Mouse (Mus musculus) CH12.LX (cell line): ENCODE results near the gene Gstm1. TPM values are rescaled to one million over a fixed set of nuclear protein-coding genes. Genes with fewer than 3 reads are reported as not detected.

Experiments
- DNase-seq: peaks from one replicate; pipeline ENCODE4 v3.0.0-alpha.2; 2013; ENCODE audit errors: extremely low read depth
- H3K27ac ChIP-seq: 2 replicates; pipeline ENCODE4 v1.5.1; 2012; ENCODE audit warnings: low read depth, mild to moderate bottlenecking, control low read depth, moderate library complexity; ENCODE audit not compliant: insufficient read depth
- H3K27me3 ChIP-seq: replicated peaks from 2 replicates; pipeline ENCODE3; 2012; ENCODE audit warnings: inconsistent platforms
- H3K36me3 ChIP-seq, 2 experiments: replicated peaks in 1 of 2; 2 replicates each; pipeline versions ENCODE3 to v1.6.1; 2012; ENCODE audit warnings: inconsistent platforms in 1 of 2, low read length in 1 of 2, mild to moderate bottlenecking in 1 of 2, mixed read lengths in 1 of 2, moderate library complexity in 1 of 2; ENCODE audit not compliant: control insufficient read depth in 1 of 2, insufficient read depth in 1 of 2
- H3K4me1 ChIP-seq, 2 experiments: 2 replicates each; pipeline ENCODE4 v1.6.1; 2012; ENCODE audit warnings: inconsistent platforms in 1 of 2, moderate library complexity in 1 of 2; ENCODE audit not compliant: insufficient read depth in 2 of 2, control insufficient read depth in 1 of 2
- H3K4me2 ChIP-seq: 2 replicates; pipeline ENCODE4 v1.6.1; 2012; ENCODE audit warnings: low read depth, mild to moderate bottlenecking, control low read depth; ENCODE audit not compliant: poor library complexity, insufficient read depth, severe bottlenecking
- H3K4me3 ChIP-seq, 3 experiments: fragments of 150-350 bp in 1 of 3; sonication (generic) in 1 of 3; replicated peaks in 1 of 3; 2 replicates each; pipeline versions ENCODE3 to v1.5.1; 2011 to 2012; ENCODE audit warnings: low read depth in 2 of 3, low read length in 2 of 3, mild to moderate bottlenecking in 2 of 3, moderate library complexity in 2 of 3, control low read depth in 1 of 3, improper control_type of control experiment in 1 of 3, inconsistent platforms in 1 of 3, mixed read lengths in 1 of 3; ENCODE audit not compliant: poor library complexity in 1 of 3
- H3K79me2 ChIP-seq: replicated peaks from 2 replicates; pipeline ENCODE4 v1.6.1; 2012; ENCODE audit warnings: mild to moderate bottlenecking, moderate library complexity; ENCODE audit not compliant: control insufficient read depth, poor library complexity, insufficient read depth, severe bottlenecking; ENCODE audit errors: extremely low read depth
- H3K9ac ChIP-seq: 2 replicates; pipeline ENCODE4 v1.6.1; 2012; ENCODE audit warnings: low read depth, mild to moderate bottlenecking, control low read depth, moderate library complexity; ENCODE audit not compliant: insufficient read depth
- H3K9me3 ChIP-seq: replicated peaks from 2 replicates; pipeline ENCODE3; 2012; ENCODE audit warnings: low read length, inconsistent platforms, mixed read lengths
- BHLHE40 ChIP-seq: IDR thresholded peaks from 2 replicates; pipeline ENCODE4 v1.6.1; 2011; ENCODE audit warnings: mild to moderate bottlenecking, low read depth, low read length, improper control_type of control experiment
- CTCF ChIP-seq, 2 experiments: IDR thresholded peaks in 1 of 2; conservative IDR thresholded peaks in 1 of 2; 2 replicates each; pipeline ENCODE4 v1.5.1; 2011 to 2012; ENCODE audit warnings: low read depth in 2 of 2, low read length in 2 of 2, improper control_type of control experiment in 1 of 2, inconsistent platforms in 1 of 2, mild to moderate bottlenecking in 1 of 2, moderate library complexity in 1 of 2
- ELF1 ChIP-seq: IDR thresholded peaks from 2 replicates; pipeline ENCODE4 v1.6.1; 2014; ENCODE audit warnings: low read depth, mild to moderate bottlenecking, inconsistent platforms, low read length, improper control_type of control experiment
- EP300 ChIP-seq: IDR thresholded peaks from 2 replicates; pipeline ENCODE4 v1.6.1; 2011; ENCODE audit warnings: low read length, improper control_type of control experiment
- HCFC1 ChIP-seq: IDR thresholded peaks from 2 replicates; pipeline ENCODE4 v1.6.1; 2012; ENCODE audit warnings: low read depth, mild to moderate bottlenecking, inconsistent platforms, low read length, improper control_type of control experiment
- IRF4 ChIP-seq: IDR thresholded peaks from 2 replicates; pipeline ENCODE4 v1.6.1; 2014; ENCODE audit warnings: low read depth, mild to moderate bottlenecking, inconsistent platforms, low read length, improper control_type of control experiment
- JUND ChIP-seq: conservative IDR thresholded peaks from 2 replicates; pipeline ENCODE4 v1.6.1; 2011; ENCODE audit warnings: low read depth, low read length, improper control_type of control experiment
- MAFK ChIP-seq: IDR thresholded peaks from 2 replicates; pipeline ENCODE4 v1.6.1; 2011; ENCODE audit warnings: low read length, improper control_type of control experiment; ENCODE audit not compliant: insufficient replicate concordance
- MEF2A ChIP-seq: IDR thresholded peaks from 2 replicates; pipeline ENCODE4 v1.6.1; 2014; ENCODE audit warnings: low read depth, mild to moderate bottlenecking, inconsistent platforms, low read length, improper control_type of control experiment, borderline replicate concordance
- MYC ChIP-seq: IDR thresholded peaks from 2 replicates; pipeline ENCODE4 v1.6.1; 2011; ENCODE audit warnings: low read depth, mild to moderate bottlenecking, improper control_type of control experiment, low read length
- NRF1 ChIP-seq: IDR thresholded peaks from 2 replicates; pipeline ENCODE4 v1.6.1; 2014; ENCODE audit warnings: low read depth, mild to moderate bottlenecking, inconsistent platforms, low read length, improper control_type of control experiment, moderate library complexity
- POLR2A ChIP-seq: IDR thresholded peaks from 2 replicates; pipeline ENCODE4 v1.6.1; 2011; ENCODE audit warnings: low read depth, mild to moderate bottlenecking, improper control_type of control experiment, low read length
- POLR2AphosphoS2 ChIP-seq: IDR thresholded peaks from 2 replicates; pipeline ENCODE4 v1.6.1; 2011; ENCODE audit warnings: low read depth, low read length, improper control_type of control experiment
- RAD21 ChIP-seq: IDR thresholded peaks from 2 replicates; pipeline ENCODE4 v1.6.1; 2011; ENCODE audit warnings: low read depth, mild to moderate bottlenecking, low read length, improper control_type of control experiment, moderate library complexity
- RCOR1 ChIP-seq: conservative IDR thresholded peaks from 2 replicates; pipeline ENCODE4 v1.6.1; 2012; ENCODE audit warnings: low read depth, mild to moderate bottlenecking, inconsistent platforms, low read length, improper control_type of control experiment
- SMC3 ChIP-seq: IDR thresholded peaks from 2 replicates; pipeline ENCODE4 v1.6.1; 2011; ENCODE audit warnings: low read depth, low read length, improper control_type of control experiment
- TCF12 ChIP-seq: IDR thresholded peaks from 2 replicates; pipeline ENCODE4 v1.6.1; 2014; ENCODE audit warnings: low read depth, mild to moderate bottlenecking, inconsistent platforms, low read length, improper control_type of control experiment
- UBTF ChIP-seq: IDR thresholded peaks from 2 replicates; pipeline ENCODE4 v1.6.1; 2012; ENCODE audit warnings: low read depth, mild to moderate bottlenecking, inconsistent platforms, low read length, improper control_type of control experiment, moderate library complexity
- USF1 ChIP-seq: IDR thresholded peaks from 2 replicates; pipeline ENCODE4 v1.6.1; 2014; ENCODE audit warnings: low read depth, mild to moderate bottlenecking, inconsistent platforms, low read length, improper control_type of control experiment
- USF2 ChIP-seq: conservative IDR thresholded peaks from 2 replicates; pipeline ENCODE4 v1.6.1; 2011; ENCODE audit warnings: low read depth, low read length, improper control_type of control experiment
- ZC3H11A ChIP-seq: IDR thresholded peaks from 2 replicates; pipeline ENCODE4 v1.6.1; 2012; ENCODE audit warnings: low read depth, mild to moderate bottlenecking, inconsistent platforms, low read length, improper control_type of control experiment
- dilution Hi-C: fragments of 300-500 bp; cut with MboI; formaldehyde crosslinking; loops from 2 replicates; pipeline ENCODE4 v1.14.3; 2020; ENCODE audit warnings: low sequenced_read_pairs; ENCODE audit not compliant: extremely low pct_unique_long_range_greater_than_20kb, extremely low pct_ligation_motif_present
- in situ Hi-C: fragments of 300-500 bp; cut with MboI; formaldehyde crosslinking; loops from 3 replicates; pipeline ENCODE4 v1.14.3; 2019; ENCODE audit warnings: low sequenced_read_pairs, low pct_ligation_motif_present, low pct_unique_long_range_greater_than_20kb, mixed read lengths
- polyA plus RNA-seq: library from polyadenylated mRNA; unstranded; fragments of >175 nt; gene quantifications from 2 replicates; pipeline ENCODE4 v1.2.1, GENCODE M21; 2012; ENCODE audit warnings: low read depth; ENCODE audit not compliant: insufficient read length
- total RNA-seq, 2 experiments: library from RNA; depleted of rRNA; stranded (reverse); fragments of 300-350 nt in 1 of 2; fragments of >200 nt in 1 of 2; gene quantifications; 2 replicates each; pipeline ENCODE4 v1.2.3; 2012 to 2014

The Gstm1 gene
- total RNA-seq (2012; rRNA removed) (0.25 TPM in 1 of 2 replicates, not detected in the other), total RNA-seq (2014; rRNA removed) (0.24 and 0.35 TPM in 2 replicates), polyA plus RNA-seq (5.4 and 8.8 TPM in 2 replicates)

DNA sequence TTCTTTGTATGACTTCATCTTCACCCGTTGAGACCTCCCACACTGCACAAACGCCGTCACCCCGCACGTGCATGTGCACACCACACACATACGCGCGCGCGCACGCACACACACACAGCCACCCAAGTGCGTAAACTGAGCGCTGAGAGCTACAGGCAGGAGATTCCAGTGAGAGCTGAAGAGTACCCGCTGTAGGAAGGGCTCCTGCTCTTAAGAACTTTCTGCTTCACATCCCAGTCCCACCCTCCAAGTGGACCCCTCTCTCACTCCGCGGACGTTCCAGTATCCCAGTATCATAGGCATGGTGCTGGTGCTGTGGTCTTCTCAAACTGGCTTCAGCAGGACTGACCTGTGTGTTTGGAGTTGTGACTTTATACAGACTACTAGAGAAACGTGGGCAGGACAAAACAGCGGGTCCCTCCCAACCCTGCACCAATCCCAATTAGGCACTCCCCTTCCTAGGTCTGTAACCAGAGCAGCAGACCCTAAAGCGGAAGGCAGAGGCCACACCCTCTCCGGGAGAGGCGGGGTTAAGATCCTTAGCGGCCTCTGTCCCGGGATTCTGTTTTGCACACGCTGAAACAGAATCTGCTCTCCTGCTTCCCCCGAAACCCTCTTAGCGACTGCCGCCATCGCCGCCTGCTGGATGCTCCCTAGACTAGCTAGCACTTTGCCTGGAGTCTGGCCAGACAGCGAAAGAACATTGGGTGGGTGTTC, at the start of gene Gstm1:
TSS of gene Gstm1 (minus strand) at position 501 of the 717 bp plus-strand sequence.
- Histone ChIP-seq H3K4me2 (peak within 1 kb of the TSS; percentile 91), H3K36me3 (no peaks in the 10 kb centered on the region), H3K4me3 (peak within 1 kb of the TSS; percentile 25 to 41 (median 30)), H3K27ac (no peak within 1 kb of the TSS), H3K9me3 (no peaks in the 10 kb centered on the region), H3K9ac (peak within 1 kb of the TSS; percentile 41), H3K4me1 (peaks cover 11 to 31% of the 10 kb centered on the region in 2 experiments; a peak in 3 of 4 replicates), H3K27me3 (no peaks in the 10 kb centered on the region), H3K79me2 (no peaks in the 10 kb centered on the region)
- DNase-seq: peak; percentile 79
- no peak for TF ChIP-seq EP300
- TF ChIP-seq USF1: no peak
- TF ChIP-seq BHLHE40: peak; percentile 81
- TF ChIP-seq ELF1: peak; percentile 35; the same call in 1 of the 2 replicates
- no peak for TF ChIP-seq HCFC1
- 0 out of 2 replicates have a peak, but pooled peaks have one; percentile 2 for TF ChIP-seq ZC3H11A
- TF ChIP-seq USF2: no peak
- TF ChIP-seq POLR2AphosphoS2: no peak
- TF ChIP-seq TCF12: peak; percentile 36; the same call in 1 of the 2 replicates
- peak; percentile 50 for TF ChIP-seq RAD21
- TF ChIP-seq SMC3: peak; percentile 72
- TF ChIP-seq IRF4: peak; percentile 50; the same call in 1 of the 2 replicates
- TF ChIP-seq UBTF: no peak
- TF ChIP-seq JUND: no peak
- no peak for TF ChIP-seq NRF1
- no peak for TF ChIP-seq MAFK
- no peak for TF ChIP-seq POLR2A
- TF ChIP-seq MYC: no peak
- peak; percentile 18 to 76; a peak in 2 of 4 replicates for TF ChIP-seq CTCF (conservative IDR thresholded peaks at IDR 0.05 in 1 of 2, IDR thresholded peaks at IDR 0.05 in 1 of 2; ENCODE audit: low read depth in 2 of 2, low read length in 2 of 2)
- dilution Hi-C loops: no loop called here
- in situ Hi-C loops: loop anchor here (5.0 kb wide), 1 partner anchor 80 kb away; no protein-coding TSS in a partner anchor

- Histone ChIP-seq H3K79me2 (no peaks in the 10 kb centered on the region), H3K4me2 (no peak overlapping the region), H3K27me3 (no peaks in the 10 kb centered on the region), H3K36me3 (peaks cover 2 to 13% of the 10 kb centered on the region in 2 experiments), H3K4me1 (peaks cover 4 to 9% of the 10 kb centered on the region in 2 experiments), H3K9ac (no peak overlapping the region), H3K4me3 (no peak overlapping the region), H3K27ac (no peak overlapping the region), H3K9me3 (no peaks in the 10 kb centered on the region)
- dilution Hi-C loops: no loop called here
- in situ Hi-C loops: loop anchor here (5.0 kb wide), 1 partner anchor 125 kb away; the partner anchor contains the start of gene Gstm6
- no peak for DNase-seq
- TF ChIP-seq RCOR1 (no peak), BHLHE40 (no peak), MEF2A (no peak), UBTF (no peak), JUND (no peak), SMC3 (no peak), HCFC1 (no peak)
Observed at GRCm38 (mm10) chr3:108067370-108067934, 49.7 kb upstream of the Gstm1 start.
